Mouse (Mus musculus) forebrain, embryonic 11.5 days (tissue): ENCODE results near the gene Hpse. TPM values are rescaled to one million over a fixed set of nuclear protein-coding genes. Genes with fewer than 3 reads are reported as not detected.
A peak's percentile ranks its signal among the peaks of the same experiment; 100 is the strongest.

Source experiments
- ATAC-seq: fragments of 200-750 bp; cut with Nextera tagmentation; replicated peaks from 2 replicates; pipeline ENCODE4 v1.8.0; 2017; ENCODE audit warnings: moderate TSS enrichment; ENCODE audit not compliant: low FRiP score
- DNase-seq: peaks from one replicate; pipeline ENCODE4 v3.0.0-alpha.2; 2017; ENCODE audit warnings: low spot score
- H3K27ac ChIP-seq: fragments of 300-500 bp; sonication (generic); 2 replicates; pipeline ENCODE4 v1.5.1; 2014; ENCODE audit warnings: low read depth, low read length
- H3K27me3 ChIP-seq: fragments of 300-500 bp; sonication (generic); 2 replicates; pipeline ENCODE4 v1.6.1; 2014; ENCODE audit warnings: mild to moderate bottlenecking, low read length, mixed read lengths; ENCODE audit not compliant: control insufficient read depth, insufficient read depth
- H3K36me3 ChIP-seq: fragments of 300-500 bp; sonication (generic); 2 replicates; pipeline ENCODE4 v1.6.1; 2014; ENCODE audit warnings: mild to moderate bottlenecking, low read length, moderate library complexity, mixed read lengths; ENCODE audit not compliant: control insufficient read depth, insufficient read depth
- H3K4me1 ChIP-seq: fragments of 300-500 bp; sonication (generic); replicated peaks from 2 replicates; pipeline ENCODE4 v1.6.1; 2014; ENCODE audit warnings: low read length, mixed read lengths; ENCODE audit not compliant: control insufficient read depth, insufficient read depth
- H3K4me2 ChIP-seq: fragments of 300-500 bp; sonication (generic); 2 replicates; pipeline ENCODE4 v1.6.1; 2014; ENCODE audit warnings: low read depth, mild to moderate bottlenecking, low read length, moderate library complexity, mixed read lengths; ENCODE audit not compliant: severe bottlenecking
- H3K4me3 ChIP-seq: fragments of 300-500 bp; sonication (generic); 2 replicates; pipeline ENCODE4 v1.5.1; 2014; ENCODE audit warnings: low read depth, low read length
- H3K9ac ChIP-seq: fragments of 300-500 bp; sonication (generic); 2 replicates; pipeline ENCODE4 v1.6.1; 2014; ENCODE audit warnings: low read length
- H3K9me3 ChIP-seq: fragments of 300-500 bp; sonication (generic); 2 replicates; pipeline ENCODE4 v1.6.1; 2016; ENCODE audit warnings: low read length, mixed read lengths; ENCODE audit not compliant: control insufficient read depth
- WGBS: fragments of 180-500 bp; shearing (Covaris S2); extraction: QIAGEN DNeasy Blood & Tissue Kit; methylation state at CpG from one replicate; pipeline ENCODE4 v1.1.7; 2014; 5-methylcytosine and 5-hydroxymethylcytosine counted together
- polyA plus RNA-seq: library from polyadenylated mRNA; unstranded; fragments of >200 nt; fragmentation: Nextera tagmentation; extraction: Ambion mirVana; gene quantifications from 2 replicates; pipeline ENCODE4 v1.2.1, GENCODE M21; 2014

The Hpse gene
- 0.72 and 0.83 TPM in 2 replicates for polyA plus RNA-seq

DNA sequence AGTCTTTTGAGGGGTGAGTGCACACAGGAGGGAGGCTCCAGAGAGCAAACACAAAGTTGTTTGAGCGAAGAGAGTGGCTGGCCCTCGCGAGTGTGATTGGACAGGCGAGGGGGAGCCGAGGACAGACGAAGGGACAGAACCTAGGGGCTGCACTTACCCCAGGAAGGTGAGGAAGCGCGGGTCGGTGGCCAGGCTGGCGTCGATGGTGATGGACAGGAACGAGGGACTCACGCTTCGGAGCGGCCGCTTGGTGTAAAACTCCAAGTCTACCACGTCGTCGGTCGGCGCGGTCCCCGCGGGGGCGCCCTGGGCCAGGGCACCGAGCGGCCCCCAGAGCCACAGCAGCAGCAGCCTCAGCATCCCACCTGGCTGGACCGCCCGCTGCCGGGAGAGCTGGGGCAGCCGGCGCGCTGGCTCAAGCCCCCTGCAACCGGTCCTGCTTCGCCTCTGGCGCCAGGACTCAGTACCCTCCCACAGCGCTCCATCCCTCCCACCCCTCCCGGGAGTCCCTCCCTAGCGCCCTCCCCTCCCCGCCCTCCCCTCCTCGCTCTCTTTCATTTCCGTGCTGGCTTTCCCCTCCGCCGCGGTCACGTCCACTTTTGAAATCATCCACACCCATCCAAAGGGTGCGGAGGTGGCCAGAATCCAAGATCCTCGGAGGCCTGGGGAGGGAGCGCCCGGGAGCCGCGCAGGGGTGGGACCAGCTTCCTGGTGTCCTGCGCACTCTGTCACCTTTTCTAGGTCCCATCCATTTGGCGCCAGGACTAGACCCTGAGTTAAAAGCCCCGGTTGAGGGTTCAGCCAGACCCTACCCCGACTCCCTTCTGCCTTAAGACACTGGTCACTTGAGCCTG lies at the start of gene Hpse:
Gene Hpse, minus strand, starts transcription at position 482 of the 854 bp plus-strand sequence.
- DNase-seq (peak; percentile 68), ATAC-seq (peak; percentile 69)
- Histone ChIP-seq H3K27me3 (peaks cover 2% of the 10 kb centered on the region; the same call in 1 of the 2 replicates), H3K4me2 (peak within 1 kb of the TSS; percentile 97), H3K4me3 (peak within 1 kb of the TSS; percentile 45), H3K9me3 (no peaks in the 10 kb centered on the region), H3K27ac (no peak within 1 kb of the TSS), H3K9ac (peak within 1 kb of the TSS; percentile 64), H3K36me3 (no peaks in the 10 kb centered on the region), H3K4me1 (0 out of 2 replicates have a peak, but pooled peaks cover 6% of the 10 kb centered on the region)
- under 1% methylated on average over 50 of the region's 56 CpGs for WGBS

DNA sequence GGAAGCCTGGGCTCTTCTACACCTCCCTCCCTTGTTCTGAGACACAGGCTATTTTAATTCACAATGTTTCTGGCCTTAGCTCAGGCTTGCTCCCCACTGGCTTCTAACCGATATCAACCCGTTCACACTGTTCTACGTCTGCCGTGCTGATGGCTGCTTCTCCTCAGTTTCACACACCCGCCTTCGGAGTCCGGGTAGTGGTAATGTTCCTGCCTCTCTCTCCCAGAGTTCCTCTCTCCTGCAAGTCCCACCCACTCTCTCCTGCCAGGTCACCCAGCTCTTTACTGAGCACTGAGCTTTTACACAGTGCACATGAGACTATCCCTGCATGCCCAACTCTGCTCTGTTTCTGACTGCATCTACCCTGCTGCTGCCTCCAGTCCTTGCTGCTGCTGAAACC lies 46.5 kb upstream of the Hpse start:
- DNase-seq: no peak
- H3K9ac ChIP-seq: no peak overlapping the region
- no peaks in the 10 kb centered on the region for H3K9me3 ChIP-seq
- peaks cover 5% of the 10 kb centered on the region for H3K36me3 ChIP-seq
- no peak overlapping the region for H3K27ac ChIP-seq
- no peak overlapping the region for H3K4me3 ChIP-seq
- H3K4me1 ChIP-seq: no peaks in the 10 kb centered on the region
- WGBS: 92% methylated on average over 7 of the region's 7 CpGs
- H3K27me3 ChIP-seq: no peaks in the 10 kb centered on the region
- H3K4me2 ChIP-seq: no peak overlapping the region
- no peak for ATAC-seq

DNA sequence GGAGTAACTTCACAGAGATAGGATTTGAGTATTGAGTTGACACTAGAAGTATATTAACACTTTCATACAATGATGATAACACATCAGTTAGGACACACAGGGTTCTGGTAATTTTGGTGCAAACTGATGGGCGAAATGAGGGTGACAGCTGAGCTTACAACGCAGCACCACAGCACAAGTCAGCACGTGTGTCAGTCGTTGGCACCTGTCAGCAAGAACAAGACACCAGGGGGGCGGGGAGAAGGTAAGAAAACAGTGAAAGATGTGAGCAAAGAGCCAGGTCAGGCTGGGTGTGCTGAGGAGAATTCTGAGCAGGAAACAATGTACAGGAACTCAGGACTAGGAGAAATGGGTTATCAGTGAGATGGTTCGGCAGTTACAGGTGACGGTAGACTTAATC lies 42.2 kb upstream of the Hpse start:
- no peak overlapping the region for H3K4me3 ChIP-seq
- H3K27ac ChIP-seq: no peak overlapping the region
- WGBS: 90% methylated on average over 7 of the region's 7 CpGs
- no peaks in the 10 kb centered on the region for H3K4me1 ChIP-seq
- H3K36me3 ChIP-seq: no peaks in the 10 kb centered on the region; the same call in none of the 2 replicates
- H3K27me3 ChIP-seq: no peaks in the 10 kb centered on the region
- H3K9me3 ChIP-seq: no peaks in the 10 kb centered on the region
- H3K4me2 ChIP-seq: no peak overlapping the region
- no peak overlapping the region for H3K9ac ChIP-seq
- DNase-seq (no peak), ATAC-seq (no peak)

DNA sequence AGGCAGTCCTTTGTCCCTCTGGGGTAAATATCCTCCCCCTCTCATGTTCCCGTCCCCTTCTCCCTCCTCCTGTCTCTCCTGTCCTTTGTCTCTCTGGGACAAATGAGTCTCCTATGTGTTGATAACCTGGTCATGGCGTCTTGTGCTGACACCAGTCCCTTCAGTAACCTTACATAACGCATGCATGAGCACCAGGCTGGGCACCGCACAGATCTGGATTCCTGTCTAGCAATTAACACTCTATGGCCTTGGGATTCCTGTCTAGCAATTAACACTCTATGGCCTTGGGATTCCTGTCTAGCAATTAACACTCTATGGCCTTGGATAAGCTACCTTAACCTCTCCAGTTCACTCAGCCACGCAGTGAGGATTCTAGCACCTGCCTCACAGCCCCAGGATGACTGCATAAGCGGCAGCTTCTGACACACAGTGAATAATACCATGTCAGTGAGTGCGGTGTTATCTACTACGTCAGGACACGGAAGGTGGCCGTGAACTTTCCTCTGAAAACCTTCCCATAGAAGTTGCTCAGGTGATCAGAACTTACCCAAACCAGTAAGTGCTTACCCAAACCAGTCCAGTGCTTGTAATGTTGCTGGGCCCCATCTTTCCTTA lies 40.6 kb upstream of the Hpse start:
- no peak overlapping the region for H3K9ac ChIP-seq
- no peaks in the 10 kb centered on the region; the same call in none of the 2 replicates for H3K36me3 ChIP-seq
- H3K9me3 ChIP-seq: no peaks in the 10 kb centered on the region
- no peaks in the 10 kb centered on the region for H3K4me1 ChIP-seq
- ATAC-seq (peak; percentile 60; the same call in 1 of the 2 replicates), DNase-seq (no peak)
- no peaks in the 10 kb centered on the region for H3K27me3 ChIP-seq
- no peak overlapping the region for H3K4me3 ChIP-seq
- no peak overlapping the region for H3K4me2 ChIP-seq
- WGBS: 87% methylated on average over 10 of the region's 10 CpGs
- peak overlapping the region; percentile 18; the same call in 1 of the 2 replicates for H3K27ac ChIP-seq

DNA sequence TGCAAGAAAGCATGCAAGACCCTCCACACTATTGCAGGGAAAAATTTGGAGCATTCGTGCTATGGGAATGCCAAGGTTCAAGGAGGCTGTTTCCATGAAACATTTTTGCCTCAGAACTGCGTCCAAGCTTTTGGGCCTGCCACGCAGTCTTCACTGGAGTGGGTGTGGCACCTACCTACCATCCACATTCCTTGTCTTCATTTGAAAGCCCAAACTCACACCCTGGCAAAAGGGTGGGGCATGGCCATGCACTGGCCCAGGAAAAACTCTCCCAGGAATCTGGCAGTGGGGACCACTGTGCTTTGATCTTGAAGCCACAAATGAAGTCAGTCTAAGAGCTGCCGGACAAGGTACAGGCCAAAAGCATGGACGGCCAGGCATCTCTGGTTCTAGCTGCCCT lies 38.6 kb upstream of the Hpse start:
- Histone ChIP-seq H3K9me3 (no peaks in the 10 kb centered on the region), H3K27ac (no peak overlapping the region), H3K4me2 (no peak overlapping the region), H3K27me3 (no peaks in the 10 kb centered on the region), H3K36me3 (no peaks in the 10 kb centered on the region; the same call in 1 of the 2 replicates), H3K9ac (no peak overlapping the region), H3K4me1 (no peaks in the 10 kb centered on the region), H3K4me3 (no peak overlapping the region)
- no peak for ATAC-seq
- WGBS: 95% methylated on average over 5 of the region's 5 CpGs
- no peak for DNase-seq

DNA sequence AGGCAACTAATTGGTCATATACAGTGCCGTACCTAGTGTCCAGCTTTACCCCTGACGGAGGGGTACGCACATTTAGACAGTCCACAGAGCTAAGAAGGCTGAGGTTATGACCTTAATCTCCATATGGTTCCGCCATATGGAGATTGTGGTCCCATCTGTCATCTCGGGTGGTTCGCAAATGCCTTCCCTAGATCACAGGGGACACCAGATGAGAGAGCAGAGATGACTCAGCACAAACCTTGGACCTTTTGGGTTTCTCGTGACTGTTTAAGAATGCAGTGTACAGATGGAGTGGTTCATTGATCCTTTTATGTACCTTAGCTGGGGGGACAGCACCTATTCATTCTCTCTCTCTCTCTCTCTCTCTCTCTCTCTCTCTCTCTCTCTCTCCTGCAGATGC lies 33.9 kb upstream of the Hpse start:
- no peaks in the 10 kb centered on the region for H3K36me3 ChIP-seq
- H3K27me3 ChIP-seq: no peaks in the 10 kb centered on the region
- H3K9me3 ChIP-seq: no peaks in the 10 kb centered on the region
- WGBS: 74% methylated on average over 7 of the region's 7 CpGs
- no peak for DNase-seq
- H3K9ac ChIP-seq: no peak overlapping the region
- 0 out of 2 replicates have a peak, but pooled peaks have one; percentile 30 for ATAC-seq
- H3K27ac ChIP-seq: no peak overlapping the region
- no peak overlapping the region for H3K4me3 ChIP-seq
- no peak overlapping the region for H3K4me2 ChIP-seq
- no peaks in the 10 kb centered on the region for H3K4me1 ChIP-seq

DNA sequence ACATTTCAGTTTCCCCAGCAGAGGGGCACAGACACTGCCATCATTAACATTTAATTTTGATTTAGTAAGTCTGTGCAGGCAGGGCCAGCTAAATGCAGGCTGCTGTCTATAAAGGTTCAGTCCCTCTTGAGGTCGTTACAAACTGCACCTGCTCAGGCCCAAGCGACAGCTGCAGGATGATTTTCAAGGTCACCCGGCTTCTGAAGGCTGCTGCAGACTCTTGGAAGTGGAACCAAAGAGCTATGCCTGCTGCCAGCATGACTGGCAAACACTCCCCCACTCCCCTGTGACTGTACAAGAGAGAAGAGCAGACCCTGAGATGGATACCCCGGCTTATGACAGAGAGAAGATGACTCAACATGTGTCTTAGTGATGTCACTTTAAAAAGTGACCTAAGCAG lies 32.1 kb upstream of the Hpse start:
- H3K36me3 ChIP-seq: no peaks in the 10 kb centered on the region
- H3K27me3 ChIP-seq: no peaks in the 10 kb centered on the region
- 68% methylated on average over 4 of the region's 4 CpGs for WGBS
- H3K9me3 ChIP-seq: no peaks in the 10 kb centered on the region
- H3K9ac ChIP-seq: no peak overlapping the region
- no peak overlapping the region for H3K27ac ChIP-seq
- no peak for ATAC-seq
- no peak overlapping the region for H3K4me3 ChIP-seq
- H3K4me2 ChIP-seq: no peak overlapping the region
- DNase-seq: no peak
- no peaks in the 10 kb centered on the region for H3K4me1 ChIP-seq

DNA sequence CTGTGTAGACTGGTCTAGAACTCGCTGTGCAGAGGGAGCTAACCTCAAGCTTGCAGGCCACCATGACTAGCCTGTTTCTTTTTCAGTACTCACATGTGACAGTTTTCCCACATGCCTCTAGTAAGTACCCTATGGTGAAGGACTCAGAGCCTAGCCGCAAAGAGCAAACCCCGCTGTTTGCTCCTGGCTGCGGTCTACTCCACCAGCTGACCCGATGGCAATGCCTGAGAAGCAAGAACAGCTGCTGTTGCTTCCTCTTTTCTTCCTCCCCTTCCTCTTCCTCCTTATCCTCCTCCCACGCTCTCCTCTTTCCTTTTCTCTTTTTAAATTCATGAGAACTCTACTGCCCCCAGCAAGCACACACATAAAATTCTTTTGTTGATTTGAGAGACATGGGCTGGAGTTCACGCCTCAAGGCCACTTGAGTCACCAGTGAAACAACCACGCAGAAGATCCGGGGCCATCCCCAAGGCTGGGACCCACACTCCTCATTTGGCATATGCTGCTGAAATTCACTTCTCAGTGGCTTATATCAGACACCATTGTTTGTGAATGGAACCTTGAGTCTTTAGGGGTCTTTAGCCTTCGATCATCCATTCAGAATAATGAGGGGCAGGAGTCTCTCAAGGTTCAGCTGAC lies 31.2 kb upstream of the Hpse start:
- no peaks in the 10 kb centered on the region for H3K36me3 ChIP-seq
- H3K27ac ChIP-seq: no peak overlapping the region
- no peak overlapping the region for H3K4me2 ChIP-seq
- H3K4me1 ChIP-seq: no peaks in the 10 kb centered on the region
- H3K27me3 ChIP-seq: no peaks in the 10 kb centered on the region
- 85% methylated on average over 10 of the region's 10 CpGs for WGBS
- no peak for ATAC-seq
- no peak overlapping the region for H3K4me3 ChIP-seq
- no peak overlapping the region for H3K9ac ChIP-seq
- DNase-seq: no peak
- no peaks in the 10 kb centered on the region for H3K9me3 ChIP-seq
